Mouse (Mus musculus) Muller cell, postnatal 12 days (primary cell): Measurements from ENCODE around the gene Mydgf.

Experiments used
- DNase-seq: peaks from one replicate; pipeline ENCODE4 v3.0.0-alpha.2; 2015; ENCODE audit errors: inconsistent ontology term

The Mydgf gene

GRCm38 (mm10) chr17:56141702-56142605 is 41.8 kb downstream of the Mydgf start:
- no peak for DNase-seq

GRCm38 (mm10) chr17:56139858-56140595 is 43.7 kb downstream of the Mydgf start, which contains the start of gene Sema6b:
Gene Sema6b (minus strand): TSS chr17:56140343.
- DNase-seq = peak; percentile 51

- DNase-seq = no peak
Measured at GRCm38 (mm10) chr17:56139355-56139754, 44.4 kb downstream of the Mydgf start.

GRCm38 (mm10) chr17:56137839-56138613 is 45.7 kb downstream of the Mydgf start:
- DNase-seq = no peak

- no peak for DNase-seq
Measured at GRCm38 (mm10) chr17:56136558-56136957, 47.2 kb downstream of the Mydgf start.

- DNase-seq = peak; percentile 58
Measured at GRCm38 (mm10) chr17:56134463-56134971, 49.2 kb downstream of the Mydgf start.

- DNase-seq = no peak
Measured at GRCm38 (mm10) chr17:56133457-56134363, 50.0 kb downstream of the Mydgf start.

GRCm38 (mm10) chr17:56132661-56133060 is 51.1 kb downstream of the Mydgf start:
- peak; percentile 38 for DNase-seq

- no peak for DNase-seq
Measured at GRCm38 (mm10) chr17:56131814-56132213, 51.9 kb downstream of the Mydgf start.

GRCm38 (mm10) chr17:56131136-56131535 is 52.6 kb downstream of the Mydgf start:
- no peak for DNase-seq

- DNase-seq = no peak
Measured at GRCm38 (mm10) chr17:56128246-56128645, 55.5 kb downstream of the Mydgf start.

GRCm38 (mm10) chr17:56126175-56126574 is 57.5 kb downstream of the Mydgf start:
- DNase-seq = no peak
